Mouse (Mus musculus): ENCODE data around the gene March9.

- TF ChIP-seq POLR2A (IDR thresholded peaks at IDR 0.05; ENCODE audit: insufficient read length, low read depth) (no peak), USF1 (IDR thresholded peaks at IDR 0.05; ENCODE audit: low read depth) (no peak), MYOD1 (IDR thresholded peaks at IDR 0.05; ENCODE audit: control insufficient read depth in 1 of 3, insufficient read length in 2 of 3, low read depth in 2 of 3) (no peak), SRF (IDR thresholded peaks at IDR 0.05; ENCODE audit: control insufficient read depth, insufficient read length, low read depth) (no peak), MAX (IDR thresholded peaks at IDR 0.05; ENCODE audit: low read depth) (no peak), POLR2AphosphoS2 (IDR thresholded peaks at IDR 0.05; ENCODE audit: insufficient read length, low read depth) (no peak)
Measured at GRCm38 (mm10) chr10:127058708-127059107, 1.3 kb downstream of the March9 start.
